8 mouse cellular contexts compared by ENCODE assay signal in the genomic region with DNA sequence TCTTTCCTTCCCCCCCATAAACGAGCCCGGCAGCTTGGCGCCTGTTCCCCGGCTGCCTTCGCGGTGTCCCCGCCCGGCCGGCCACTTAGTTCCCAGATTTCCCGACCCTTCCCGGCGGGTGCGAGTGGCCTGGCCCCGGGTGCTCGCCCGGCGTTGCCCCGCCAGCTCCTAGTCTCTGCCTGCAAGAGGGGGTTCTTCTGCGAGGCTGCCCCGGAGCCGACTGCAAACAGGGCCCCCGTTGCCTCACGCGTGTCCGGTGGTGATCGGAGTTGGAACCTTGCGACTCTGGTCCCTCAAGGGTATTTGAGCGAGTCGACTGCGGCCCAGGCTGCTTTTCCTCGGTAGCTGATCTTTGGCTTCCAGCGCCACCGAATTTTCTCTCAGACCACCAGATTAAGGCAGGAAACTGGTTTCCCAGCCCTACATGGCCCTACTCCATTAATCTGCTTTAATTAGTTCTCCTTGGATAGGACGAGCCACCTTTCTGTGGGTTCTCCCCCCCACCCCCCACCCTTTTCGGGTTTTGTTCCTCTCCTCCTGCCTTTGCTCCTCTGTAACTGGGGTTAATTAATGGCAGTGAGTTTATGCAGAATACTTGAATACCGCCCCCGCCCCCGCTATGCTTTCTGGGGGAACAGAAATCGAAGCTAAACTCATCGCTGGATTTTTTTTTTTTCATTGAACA. TPM values are rescaled to one million over a fixed set of nuclear protein-coding genes. Genes with fewer than 3 reads are reported as not detected.
DNase-seq lines count a peak whose midpoint lies in the region; ATAC-seq and TF ChIP-seq lines count a peak whose summit lies in the region.

No protein-coding gene starts in this region.

- H3K27me3 ChIP-seq in hindbrain, embryonic 15.5 days = no peaks in the 10 kb centered on the region
- H3K27me3 ChIP-seq in limb, embryonic 11.5 days (ENCODE audit: control insufficient read depth, insufficient read depth, low read length) = no peaks in the 10 kb centered on the region
- H3K27me3 ChIP-seq in midbrain, embryonic 12.5 days = peaks cover 7% of the 10 kb centered on the region
- H3K27me3 ChIP-seq in stomach, postnatal 0 days (ENCODE audit: control insufficient read depth, insufficient read depth, low read length) = no peaks in the 10 kb centered on the region

- H3K36me3 ChIP-seq in hindbrain, embryonic 15.5 days = no peaks in the 10 kb centered on the region
- H3K36me3 ChIP-seq in limb, embryonic 11.5 days (ENCODE audit: control insufficient read depth, insufficient read depth, low read length) = no peaks in the 10 kb centered on the region
- H3K36me3 ChIP-seq in midbrain, embryonic 12.5 days = no peaks in the 10 kb centered on the region
- H3K36me3 ChIP-seq in stomach, postnatal 0 days (ENCODE audit: control insufficient read depth, insufficient read depth, low read length) = no peaks in the 10 kb centered on the region

- peak overlapping the region; percentile 88 for H3K9ac ChIP-seq in hindbrain, embryonic 15.5 days
- peak overlapping the region; percentile 68 for H3K9ac ChIP-seq in limb, embryonic 11.5 days (ENCODE audit: low read length)
- H3K9ac ChIP-seq in midbrain, embryonic 12.5 days (replicated peaks) = peak overlapping the region; percentile 89
- H3K9ac ChIP-seq in stomach, postnatal 0 days (ENCODE audit: low read length) = peak overlapping the region; percentile 90

- peak overlapping the region; percentile 77 for H3K4me3 ChIP-seq in hindbrain, embryonic 15.5 days
- peak overlapping the region; percentile 64 for H3K4me3 ChIP-seq in limb, embryonic 11.5 days (ENCODE audit: low read depth, low read length)
- peak overlapping the region; percentile 81 for H3K4me3 ChIP-seq in midbrain, embryonic 12.5 days
- H3K4me3 ChIP-seq in stomach, postnatal 0 days (ENCODE audit: low read depth, low read length) = peak overlapping the region; percentile 82

- H3K4me1 ChIP-seq in hindbrain, embryonic 15.5 days (replicated peaks) = peaks cover 13% of the 10 kb centered on the region
- H3K4me1 ChIP-seq in limb, embryonic 11.5 days (ENCODE audit: control insufficient read depth, insufficient read depth, low read length) = peaks cover 6% of the 10 kb centered on the region
- peaks cover 13% of the 10 kb centered on the region; the same call in 1 of the 2 replicates for H3K4me1 ChIP-seq in midbrain, embryonic 12.5 days
- H3K4me1 ChIP-seq in stomach, postnatal 0 days (replicated peaks; ENCODE audit: control insufficient read depth, insufficient read depth) = no peaks in the 10 kb centered on the region

- peak; percentile 18 for DNase-seq in thymus, postnatal 0 days (ENCODE audit: low spot score)
- no peak for DNase-seq in thymus, postnatal 14 days
- peak; percentile 45 for DNase-seq in cerebellum, adult 8-10 months
- DNase-seq in frontal cortex, postnatal 25 days (ENCODE audit: low spot score in 2 of 2) = peak; percentile 7 to 19
- peak; percentile 68 for DNase-seq in limb, embryonic 11.5 days (ENCODE audit: low spot score)
- DNase-seq in stomach, postnatal 0 days (ENCODE audit: low spot score) = peak; percentile 25

- H3K4me2 ChIP-seq in hindbrain, embryonic 15.5 days = peak overlapping the region; percentile 80
- peak overlapping the region; percentile 74 for H3K4me2 ChIP-seq in limb, embryonic 11.5 days (ENCODE audit: low read depth, severe bottlenecking)
- H3K4me2 ChIP-seq in midbrain, embryonic 12.5 days (replicated peaks) = peak overlapping the region; percentile 80
- peak overlapping the region; percentile 90 for H3K4me2 ChIP-seq in stomach, postnatal 0 days (replicated peaks; ENCODE audit: low read depth)

- peak overlapping the region; percentile 76 for H3K27ac ChIP-seq in hindbrain, embryonic 15.5 days (replicated peaks)
- H3K27ac ChIP-seq in limb, embryonic 11.5 days (replicated peaks; ENCODE audit: low read depth, low read length) = peak overlapping the region; percentile 10; the same call in 1 of the 2 replicates
- H3K27ac ChIP-seq in midbrain, embryonic 12.5 days (replicated peaks) = peak overlapping the region; percentile 72
- H3K27ac ChIP-seq in stomach, postnatal 0 days (replicated peaks) = peak overlapping the region; percentile 93

- H3K9me3 ChIP-seq in hindbrain, embryonic 15.5 days = no peaks in the 10 kb centered on the region
- H3K9me3 ChIP-seq in limb, embryonic 11.5 days (ENCODE audit: control insufficient read depth, low read length) = no peaks in the 10 kb centered on the region
- no peaks in the 10 kb centered on the region for H3K9me3 ChIP-seq in midbrain, embryonic 12.5 days
- H3K9me3 ChIP-seq in stomach, postnatal 0 days (ENCODE audit: control insufficient read depth, low read length) = no peaks in the 10 kb centered on the region

- WGBS in hindbrain, embryonic 15.5 days = under 1% methylated on average over 39 of the region's 40 CpGs
- under 1% methylated on average over 39 of the region's 40 CpGs for WGBS in limb, embryonic 11.5 days
- under 1% methylated on average over 38 of the region's 40 CpGs for WGBS in midbrain, embryonic 12.5 days
- under 1% methylated on average over 39 of the region's 40 CpGs for WGBS in stomach, postnatal 0 days

- ATAC-seq in hindbrain, embryonic 15.5 days (ENCODE audit: low FRiP score, low read depth) = peak; percentile 65
- ATAC-seq in limb, embryonic 11.5 days (ENCODE audit: insufficient number of reproducible peaks, low FRiP score, low TSS enrichment, low read depth) = peak; percentile 65; the same call in 1 of the 2 replicates
- peak; percentile 75 for ATAC-seq in midbrain, embryonic 12.5 days (ENCODE audit: low FRiP score, low read depth)
- ATAC-seq in stomach, postnatal 0 days (ENCODE audit: low FRiP score, low TSS enrichment) = peak; percentile 3; the same call in 1 of the 2 replicates

- TF ChIP-seq EP300 in stomach, postnatal 0 days (optimal IDR thresholded peaks at IDR 0.05) = no peak

- TF ChIP-seq CTCF in stomach, postnatal 0 days (IDR thresholded peaks at IDR 0.05; ENCODE audit: low read depth) = no peak

RNA-seq across cellular contexts. Expression of a gene that starts 0.7 kb away (rescaled TPM):
- polyA plus RNA-seq in thymus, postnatal 0 days (2015; fragmentation: Nextera tagmentation; extraction: Ambion mirVana) = 3.5 and 3.7 TPM in 2 replicates
- 20.0 and 22.2 TPM in 2 replicates for polyA plus RNA-seq in hindbrain, embryonic 15.5 days (2015; fragmentation: Nextera tagmentation; extraction: Ambion mirVana)
- polyA plus RNA-seq in limb, embryonic 11.5 days (2014; fragmentation: Nextera tagmentation; extraction: Ambion mirVana) = 21.9 and 26.4 TPM in 2 replicates
- polyA plus RNA-seq in midbrain, embryonic 12.5 days (2016; fragmentation: Nextera tagmentation; extraction: Ambion mirVana) = 19.3 and 21.0 TPM in 2 replicates
- 16.6 and 18.6 TPM in 2 replicates for polyA plus RNA-seq in stomach, postnatal 0 days (2015; fragmentation: Nextera tagmentation; extraction: Ambion mirVana)

RNA-seq across cellular contexts. Expression of a gene that starts 39.1 kb away (rescaled TPM):
- not detected in 2 replicates for polyA plus RNA-seq in thymus, postnatal 0 days (2015; fragmentation: Nextera tagmentation; extraction: Ambion mirVana)
- polyA plus RNA-seq in hindbrain, embryonic 15.5 days (2015; fragmentation: Nextera tagmentation; extraction: Ambion mirVana) = not detected in 2 replicates
- not detected in 2 replicates for polyA plus RNA-seq in limb, embryonic 11.5 days (2014; fragmentation: Nextera tagmentation; extraction: Ambion mirVana)
- not detected in 2 replicates for polyA plus RNA-seq in midbrain, embryonic 12.5 days (2016; fragmentation: Nextera tagmentation; extraction: Ambion mirVana)
- polyA plus RNA-seq in stomach, postnatal 0 days (2015; fragmentation: Nextera tagmentation; extraction: Ambion mirVana) = 0.10 and 0.13 TPM in 2 replicates

Comparison
In these comparisons a context has a peak if more than half of its experiments do, and no peak if none do; other contexts are left out.
1. ATAC-seq: peak in every context shown above with its lines; median percentile 75 in midbrain, embryonic 12.5 days; 65 in hindbrain, embryonic 15.5 days; 65 in limb, embryonic 11.5 days; 3 in stomach, postnatal 0 days.
2. H3K27ac ChIP-seq: peak in every context shown above with its lines; median percentile 93 in stomach, postnatal 0 days; 76 in hindbrain, embryonic 15.5 days; 72 in midbrain, embryonic 12.5 days; 10 in limb, embryonic 11.5 days.